Mouse (Mus musculus): ENCODE measurements around the gene Esf1.
"Not testable (repeated sequence)": the region's sequence is repeated elsewhere in the genome, so short reads cannot be mapped to it uniquely, and the experiment has no call there.

The Esf1 gene

GRCm38 (mm10) chr2:140093433-140093832 is 76.9 kb downstream of the Esf1 start:
- DNase-seq: no peak

GRCm38 (mm10) chr2:140084245-140084644 is 86.1 kb downstream of the Esf1 start:
- DNase-seq: no peak

GRCm38 (mm10) chr2:140080747-140081577 is 89.4 kb downstream of the Esf1 start:
- no peak for DNase-seq

GRCm38 (mm10) chr2:140079284-140079683 is 91.1 kb downstream of the Esf1 start:
- DNase-seq: not testable (repeated sequence)

- no peak for DNase-seq
These were observed 91.6 kb downstream of the Esf1 start for GRCm38 (mm10) chr2:140078600-140079280.

GRCm38 (mm10) chr2:140077476-140077875 is 92.9 kb downstream of the Esf1 start:
- no peak for DNase-seq

- DNase-seq: no peak
These were observed 95.2 kb downstream of the Esf1 start for GRCm38 (mm10) chr2:140075150-140075549.
